Comparison of ENCODE assay signal across 7 mouse cellular contexts in the genomic region with DNA sequence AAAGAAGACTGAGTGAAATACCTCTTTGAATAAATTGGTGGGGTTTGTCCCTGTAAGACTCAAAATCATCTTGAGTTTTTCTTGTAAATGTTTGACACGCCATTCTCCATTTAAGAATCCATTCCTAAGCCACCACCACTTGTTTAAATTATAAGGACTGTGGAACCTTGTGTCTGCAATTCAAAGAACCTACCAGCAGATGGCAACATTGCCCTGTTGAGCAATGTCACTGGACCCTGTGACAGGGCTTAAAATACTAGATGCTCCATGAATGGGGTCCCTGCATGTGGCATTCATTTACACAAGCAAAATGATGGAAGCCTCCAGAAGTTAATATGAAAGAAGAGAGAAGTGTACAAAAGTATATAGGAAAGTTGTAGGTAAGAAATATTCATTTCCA.
DNase-seq lines count a peak whose midpoint lies in the region; ATAC-seq and TF ChIP-seq lines count a peak whose summit lies in the region.

No protein-coding gene starts in this region.

- peak; percentile 80 for TF ChIP-seq CTCF in left cerebral cortex, adult 2 months (IDR thresholded peaks at IDR 0.05)

- intact Hi-C loops in left cerebral cortex, adult 2 months (cut with DNase I) = loop anchor here (1.0 to 10.0 kb wide), 3 partner anchors 479 to 727 kb away; no protein-coding TSS in a partner anchor

- H3K9ac ChIP-seq in hindbrain, embryonic 13.5 days = no peak overlapping the region

- peak; percentile 34 for DNase-seq in ovary, postnatal 14 days (ENCODE audit: low spot score)
- no peak for DNase-seq in ovary, adult 18-20 months (ENCODE audit: low spot score)
- DNase-seq in adipocyte (ENCODE audit: low spot score) = peak; percentile 14
- peak; percentile 77 for DNase-seq in embryo, embryonic 11 days
- peak; percentile 41 to 64 for DNase-seq in left cerebral cortex, adult 2 months (ENCODE audit: extremely low spot score in 1 of 2, low spot score in 2 of 2)
- DNase-seq in retina, adult 2 months (ENCODE audit: low read depth, low spot score) = peak; percentile 44

- no peaks in the 10 kb centered on the region for H3K9me3 ChIP-seq in hindbrain, embryonic 13.5 days

- no peak overlapping the region for H3K27ac ChIP-seq in hindbrain, embryonic 13.5 days
- H3K27ac ChIP-seq in left cerebral cortex, adult 2 months = no peak overlapping the region

- H3K27me3 ChIP-seq in hindbrain, embryonic 13.5 days = no peaks in the 10 kb centered on the region

- no peak overlapping the region for H3K4me3 ChIP-seq in hindbrain, embryonic 13.5 days
- H3K4me3 ChIP-seq in left cerebral cortex, adult 2 months = no peak overlapping the region

- 0 out of 2 replicates have a peak, but pooled peaks have one; percentile 59 for ATAC-seq in hindbrain, embryonic 13.5 days (ENCODE audit: low FRiP score)

- H3K4me1 ChIP-seq in hindbrain, embryonic 13.5 days (replicated peaks) = no peaks in the 10 kb centered on the region

- no peaks in the 10 kb centered on the region for H3K36me3 ChIP-seq in hindbrain, embryonic 13.5 days

- no peak overlapping the region for H3K4me2 ChIP-seq in hindbrain, embryonic 13.5 days

- 77% methylated on average over 1 of the region's 1 CpGs for WGBS in hindbrain, embryonic 13.5 days
